Mouse (Mus musculus): ENCODE measurements around the gene Serpinf2.

- TF ChIP-seq USF1 (IDR thresholded peaks at IDR 0.05; ENCODE audit: low read depth) (no peak), POLR2A (IDR thresholded peaks at IDR 0.05; ENCODE audit: insufficient read length, low read depth) (no peak), TCF12 (IDR thresholded peaks at IDR 0.05; ENCODE audit: insufficient read depth, poor library complexity, severe bottlenecking) (no peak), E2F4 (IDR thresholded peaks at IDR 0.05; ENCODE audit: insufficient read depth) (no peak), MYOG (IDR thresholded peaks at IDR 0.05; ENCODE audit: control insufficient read depth in 1 of 3, insufficient read depth in 1 of 3, insufficient read length in 2 of 3, low read depth in 2 of 3) (no peak), POLR2AphosphoS2 (IDR thresholded peaks at IDR 0.05; ENCODE audit: insufficient read length, low read depth) (no peak), REST (IDR thresholded peaks at IDR 0.05; ENCODE audit: insufficient read depth, insufficient read length) (no peak)
Observed at GRCm38 (mm10) chr11:75403301-75404052, 35.9 kb downstream of the Serpinf2 start.
